Mouse (Mus musculus) erythroblast, embryonic 14.5 days (primary cell): ENCODE results near the gene Oxct1.

Source experiments
- GATA1 ChIP-seq: IDR thresholded peaks from 2 replicates; pipeline ENCODE4 v1.6.1; 2012; ENCODE audit warnings: low read length, inconsistent platforms, mixed read lengths
- TAL1 ChIP-seq: IDR thresholded peaks from 3 replicates; pipeline ENCODE4 v1.6.1; 2012; ENCODE audit warnings: low read length, inconsistent platforms, mixed read lengths

- TF ChIP-seq GATA1 = no peak
- no peak for TF ChIP-seq TAL1
Measured at GRCm38 (mm10) chr15:4104319-4104718, 78.1 kb downstream of the Oxct1 start.
